Mouse (Mus musculus): ENCODE results near the gene Adora2a.

GRCm38 (mm10) chr10:75337231-75337630 is 20.6 kb downstream of the Adora2a start:
- TF ChIP-seq CTCF (IDR thresholded peaks at IDR 0.05; ENCODE audit: control insufficient read depth, insufficient read depth, low read length), result no peak
- TF ChIP-seq POLR2A (IDR thresholded peaks at IDR 0.05; ENCODE audit: borderline replicate concordance, control insufficient read depth, low read depth, low read length), result no peak

Data from bone marrow, adult 2 months (tissue).